Mouse (Mus musculus): Measurements from ENCODE around the gene Farsa. TPM values are rescaled to one million over a fixed set of nuclear protein-coding genes. Genes with fewer than 3 reads are reported as not detected.
A peak's percentile ranks its signal among the peaks of the same experiment; 100 is the strongest.

Farsa gene
- polyA plus RNA-seq, 1 experiment from 2014 or later: 112 TPM

DNA sequence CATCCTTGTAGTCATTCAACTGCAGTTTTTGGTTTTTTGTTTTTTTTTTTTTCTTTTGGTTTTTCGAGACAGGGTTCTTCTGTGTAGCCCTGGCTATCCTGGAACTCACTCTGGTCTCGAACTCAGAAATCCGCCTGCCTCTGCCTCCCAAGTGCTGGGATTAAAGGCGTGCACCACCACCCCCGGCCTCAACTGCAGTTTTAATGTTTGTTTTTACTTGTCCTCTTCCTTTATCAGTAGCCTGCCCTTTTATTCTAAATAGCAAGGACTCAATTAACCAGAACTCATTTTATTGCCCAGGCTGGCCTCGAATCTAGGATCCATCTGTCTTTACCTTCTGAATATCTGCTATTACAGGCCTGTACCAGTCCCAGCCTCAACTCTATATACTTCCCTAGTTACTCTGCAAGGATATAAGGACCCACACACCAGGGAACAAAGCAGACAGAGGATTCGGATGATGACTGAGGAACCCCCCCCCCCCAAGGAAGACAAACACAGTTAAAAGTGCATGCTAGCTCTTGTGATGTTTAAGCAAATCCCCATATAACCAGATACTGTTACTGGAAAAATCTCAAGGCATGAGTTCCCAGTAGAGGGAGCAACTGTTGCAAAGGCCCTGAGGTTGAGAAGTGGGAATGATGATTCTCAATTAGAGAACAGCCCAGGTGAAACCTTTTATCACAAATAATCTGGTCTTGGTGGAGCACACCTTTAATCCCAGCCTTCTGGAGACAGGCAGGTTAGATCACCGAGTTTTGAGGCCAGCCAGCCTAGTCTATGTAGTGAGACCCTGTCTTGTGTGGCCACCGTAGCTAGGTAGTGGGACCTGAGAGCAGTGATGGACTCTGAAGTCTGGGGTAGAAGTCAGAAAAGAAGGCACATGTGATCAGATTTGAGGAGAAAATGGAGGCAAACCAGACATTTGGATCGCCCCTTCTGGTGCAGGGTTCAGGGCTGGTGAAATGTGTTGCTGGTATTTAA is 23.7 kb upstream of the Farsa start:
- Histone ChIP-seq H3K4me3 (ENCODE audit: low read length) (peak overlapping the region; percentile 82), H3K4me2 (ENCODE audit: low read length) (peak overlapping the region; percentile 64), H3K4me1 (ENCODE audit: control insufficient read depth, insufficient read depth, low read depth, low read length) (peaks cover 28% of the 10 kb centered on the region), H3K36me3 (ENCODE audit: control insufficient read depth, insufficient read depth, low read length) (peaks cover 29% of the 10 kb centered on the region), H3K27ac (ENCODE audit: low read depth, low read length) (peak overlapping the region; percentile 94), H3K9me3 (ENCODE audit: control insufficient read depth, low read length) (no peaks in the 10 kb centered on the region), H3K9ac (ENCODE audit: low read depth, low read length) (peak overlapping the region; percentile 97), H3K27me3 (replicated peaks; ENCODE audit: control insufficient read depth, insufficient read depth, low read length) (no peaks in the 10 kb centered on the region)
- 72% methylated on average over 10 of the region's 10 CpGs for WGBS
- no peak for ATAC-seq

DNA sequence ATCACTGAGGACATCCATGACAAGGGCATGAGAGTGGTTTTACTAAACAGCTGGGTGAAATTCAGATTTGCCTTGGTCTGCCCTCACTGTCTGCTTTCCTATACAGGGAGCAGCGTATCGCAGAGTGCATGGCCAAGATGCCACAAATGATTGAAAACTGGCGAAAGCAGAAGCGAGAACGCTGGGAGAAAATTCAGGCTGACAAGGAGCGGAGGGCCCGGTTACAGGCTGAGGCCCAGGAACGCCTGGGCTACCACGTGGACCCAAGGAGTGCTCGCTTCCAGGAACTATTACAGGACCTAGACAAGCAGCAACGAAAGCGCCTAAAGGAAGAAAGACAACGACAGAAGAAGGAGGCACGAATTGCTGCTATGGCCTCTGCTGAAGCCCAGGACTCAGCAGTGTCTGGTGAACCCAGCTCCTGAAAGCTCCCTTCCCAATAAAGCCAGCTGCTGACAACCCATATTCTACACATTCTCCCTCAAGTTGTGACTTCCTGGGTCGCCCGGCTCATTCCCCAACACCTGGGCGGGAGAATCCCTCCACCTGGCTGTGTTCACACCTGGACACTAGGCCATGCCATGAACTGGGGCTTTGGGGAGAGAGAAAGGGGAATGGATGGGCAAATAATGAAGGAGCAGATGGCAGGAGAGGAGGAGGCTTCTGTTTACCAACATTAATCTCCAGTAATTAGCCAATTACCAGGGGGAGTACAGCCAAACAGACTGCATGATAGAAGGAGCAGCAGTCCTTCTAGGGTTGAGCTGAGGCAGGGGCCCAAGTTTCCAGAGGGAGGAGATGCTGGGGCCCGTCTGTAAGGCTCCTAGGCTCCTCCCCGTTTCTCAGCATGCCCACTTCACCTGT is 22.6 kb upstream of the Farsa start:
- Histone ChIP-seq H3K9ac (ENCODE audit: low read depth, low read length) (no peak overlapping the region), H3K4me3 (ENCODE audit: low read length) (no peak overlapping the region), H3K36me3 (ENCODE audit: control insufficient read depth, insufficient read depth, low read length) (peaks cover 34% of the 10 kb centered on the region), H3K9me3 (ENCODE audit: control insufficient read depth, low read length) (no peaks in the 10 kb centered on the region), H3K4me1 (ENCODE audit: control insufficient read depth, insufficient read depth, low read depth, low read length) (peaks cover 30% of the 10 kb centered on the region), H3K27me3 (replicated peaks; ENCODE audit: control insufficient read depth, insufficient read depth, low read length) (no peaks in the 10 kb centered on the region), H3K4me2 (ENCODE audit: low read length) (no peak overlapping the region; the same call in 1 of the 2 replicates), H3K27ac (ENCODE audit: low read depth, low read length) (peak overlapping the region; percentile 75)
- peak; percentile 45 for ATAC-seq
- 73% methylated on average over 19 of the region's 19 CpGs for WGBS

DNA sequence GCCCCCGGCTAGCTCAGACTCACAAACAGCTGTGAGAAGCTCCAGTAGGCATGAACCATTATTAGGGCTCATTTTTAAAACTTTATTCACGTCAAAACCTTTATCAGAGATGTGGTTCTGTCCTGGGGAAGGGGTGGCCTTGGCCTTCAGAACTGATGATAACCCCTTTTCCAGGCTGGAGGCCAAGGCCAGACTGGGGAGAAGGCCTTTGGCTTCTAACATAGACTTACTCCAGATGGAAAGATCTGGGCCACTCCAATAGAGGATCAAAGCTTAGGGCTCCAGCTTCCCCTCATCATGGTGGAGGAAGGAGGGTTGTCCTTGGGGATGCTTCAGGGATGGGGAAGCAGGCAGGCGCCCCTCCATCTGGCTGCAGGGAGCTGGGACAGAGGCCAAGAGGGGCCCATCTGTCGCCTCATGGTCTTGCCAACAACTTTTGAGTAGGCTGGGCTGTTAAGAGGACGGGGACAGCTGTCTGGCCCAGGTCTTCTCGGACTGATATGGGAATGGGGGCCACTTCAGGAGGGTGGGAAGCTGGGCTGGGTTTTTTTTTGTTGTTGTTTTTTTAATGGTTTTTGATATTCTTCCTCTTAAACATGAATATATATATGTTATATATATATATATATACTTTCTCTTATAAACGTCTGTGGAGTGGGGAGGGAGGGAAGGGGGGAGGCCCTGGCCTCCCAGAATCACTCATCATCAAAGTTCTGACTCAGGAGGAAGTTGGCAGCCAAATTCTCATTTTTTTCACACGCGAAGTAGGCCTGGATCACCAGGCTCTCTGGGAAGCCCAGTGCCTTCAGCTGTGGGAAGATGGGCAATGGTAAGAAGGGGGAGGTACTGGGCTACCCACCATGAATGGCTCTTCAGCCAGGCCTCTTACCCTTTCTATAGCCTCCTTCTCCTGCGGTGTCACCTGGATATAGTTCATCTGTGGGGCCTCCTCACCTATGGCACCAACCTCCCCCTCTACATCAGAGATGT is 21.6 kb upstream of the Farsa start:
- H3K27ac ChIP-seq (ENCODE audit: low read depth, low read length): peak overlapping the region; percentile 75
- WGBS: 56% methylated on average over 10 of the region's 10 CpGs
- H3K4me1 ChIP-seq (ENCODE audit: control insufficient read depth, insufficient read depth, low read depth, low read length): peaks cover 37% of the 10 kb centered on the region
- peak; percentile 31 for ATAC-seq
- H3K4me3 ChIP-seq (ENCODE audit: low read length): no peak overlapping the region
- H3K4me2 ChIP-seq (ENCODE audit: low read length): no peak overlapping the region; the same call in 1 of the 2 replicates
- H3K9ac ChIP-seq (ENCODE audit: low read depth, low read length): no peak overlapping the region
- H3K9me3 ChIP-seq (ENCODE audit: control insufficient read depth, low read length): no peaks in the 10 kb centered on the region
- H3K36me3 ChIP-seq (ENCODE audit: control insufficient read depth, insufficient read depth, low read length): peaks cover 34% of the 10 kb centered on the region
- H3K27me3 ChIP-seq (replicated peaks; ENCODE audit: control insufficient read depth, insufficient read depth, low read length): no peaks in the 10 kb centered on the region

DNA sequence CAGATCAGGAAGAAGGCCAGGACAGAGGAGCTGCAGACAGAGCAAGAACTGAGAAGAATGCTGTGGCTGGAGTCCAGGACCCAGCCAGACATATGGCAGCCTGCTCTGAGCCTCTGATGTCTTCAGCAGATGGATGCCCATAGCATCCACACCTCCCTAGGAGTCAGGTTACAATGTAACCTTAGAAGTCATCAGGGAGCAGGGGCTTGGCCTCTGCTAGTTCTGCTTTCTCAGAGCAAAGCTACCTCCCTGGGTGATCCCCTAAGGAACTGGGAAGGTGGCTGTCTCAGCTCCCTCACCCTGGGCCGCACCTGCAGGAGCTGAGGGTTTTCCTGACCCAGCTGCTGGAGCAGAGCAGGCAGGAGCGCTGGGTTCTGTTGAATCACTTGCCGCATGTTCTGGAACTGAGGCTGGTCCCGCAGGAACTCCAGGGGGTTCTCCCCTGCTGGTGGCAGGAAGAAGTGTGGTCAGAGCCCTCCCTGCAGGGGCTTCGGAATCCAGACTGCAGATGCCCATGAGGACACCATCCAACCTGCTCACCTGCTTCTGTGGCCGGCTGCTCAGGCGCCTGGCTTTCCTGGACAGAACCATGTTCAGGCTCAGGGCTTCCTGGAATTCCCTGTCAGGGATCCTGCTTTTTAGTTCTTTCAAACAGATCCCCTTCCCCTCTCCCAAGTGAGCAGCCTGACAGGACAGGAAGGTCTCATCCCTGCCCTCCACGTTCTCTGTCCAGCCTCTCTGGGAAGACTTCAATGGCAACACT is 19.5 kb upstream of the Farsa start:
- no peaks in the 10 kb centered on the region for H3K27me3 ChIP-seq (replicated peaks; ENCODE audit: control insufficient read depth, insufficient read depth, low read length)
- no peak for ATAC-seq
- peaks cover 45% of the 10 kb centered on the region for H3K36me3 ChIP-seq (ENCODE audit: control insufficient read depth, insufficient read depth, low read length)
- no peak overlapping the region for H3K4me2 ChIP-seq (ENCODE audit: low read length)
- H3K9ac ChIP-seq (ENCODE audit: low read depth, low read length): no peak overlapping the region
- H3K4me1 ChIP-seq (ENCODE audit: control insufficient read depth, insufficient read depth, low read depth, low read length): peaks cover 37% of the 10 kb centered on the region
- no peak overlapping the region for H3K4me3 ChIP-seq (ENCODE audit: low read length)
- 73% methylated on average over 8 of the region's 8 CpGs for whole genome bisulfite sequencing
- H3K27ac ChIP-seq (ENCODE audit: low read depth, low read length): no peak overlapping the region
- no peaks in the 10 kb centered on the region for H3K9me3 ChIP-seq (ENCODE audit: control insufficient read depth, low read length)

DNA sequence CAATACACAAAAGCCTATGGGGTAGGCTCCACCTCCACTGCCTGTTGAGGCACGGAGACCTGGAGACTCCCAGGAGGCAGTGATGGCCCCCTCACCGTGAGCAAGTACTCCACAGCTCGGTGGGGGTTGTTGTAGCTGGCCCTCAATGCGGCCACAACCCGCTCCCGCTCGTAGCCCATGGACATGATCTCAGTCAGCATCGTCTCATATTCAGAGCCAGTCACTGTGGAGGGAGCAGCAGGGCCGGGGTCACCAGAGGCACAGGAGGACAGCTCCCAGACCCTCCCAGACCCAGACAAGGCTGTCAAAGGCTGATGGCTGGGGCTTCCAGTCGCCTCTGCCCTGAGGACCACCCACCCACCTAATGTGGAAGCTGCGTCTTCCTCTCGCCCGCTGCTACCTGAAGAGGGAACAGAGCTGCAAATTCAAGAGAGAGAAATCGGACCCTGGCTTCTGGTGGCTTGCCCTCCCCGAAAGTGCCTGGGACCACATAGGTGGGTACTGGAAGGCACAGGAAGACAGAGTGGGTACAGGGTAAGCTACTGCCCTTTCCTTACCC is 18.8 kb upstream of the Farsa start:
- Histone ChIP-seq H3K27ac (ENCODE audit: low read depth, low read length) (no peak overlapping the region), H3K4me3 (ENCODE audit: low read length) (no peak overlapping the region), H3K27me3 (replicated peaks; ENCODE audit: control insufficient read depth, insufficient read depth, low read length) (no peaks in the 10 kb centered on the region), H3K4me1 (ENCODE audit: control insufficient read depth, insufficient read depth, low read depth, low read length) (peaks cover 34% of the 10 kb centered on the region), H3K9me3 (ENCODE audit: control insufficient read depth, low read length) (no peaks in the 10 kb centered on the region), H3K4me2 (ENCODE audit: low read length) (no peak overlapping the region), H3K9ac (ENCODE audit: low read depth, low read length) (no peak overlapping the region), H3K36me3 (ENCODE audit: control insufficient read depth, insufficient read depth, low read length) (peaks cover 52% of the 10 kb centered on the region)
- ATAC-seq: no peak
- 81% methylated on average over 15 of the region's 15 CpGs for WGBS

DNA sequence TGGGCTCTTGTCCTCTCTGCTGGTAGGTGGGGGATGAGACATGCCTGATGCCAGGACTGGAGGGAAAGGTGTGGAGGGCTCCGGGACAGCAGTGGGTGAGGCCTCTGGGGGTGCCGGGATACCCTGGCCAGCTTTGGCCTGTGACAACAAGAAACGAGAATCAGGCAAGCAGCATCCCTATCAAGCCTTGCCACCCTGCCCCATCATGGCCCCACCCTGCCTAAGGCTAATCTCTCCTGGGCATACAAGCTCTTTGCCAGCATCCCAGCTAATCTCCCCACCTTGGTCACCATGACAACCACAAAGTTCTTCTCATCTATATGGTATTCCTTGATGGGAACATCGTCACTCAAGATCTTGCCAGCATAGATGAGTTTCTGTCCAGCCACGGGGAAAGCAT is 18.3 kb upstream of the Farsa start:
- H3K9me3 ChIP-seq (ENCODE audit: control insufficient read depth, low read length): no peaks in the 10 kb centered on the region
- no peak overlapping the region for H3K9ac ChIP-seq (ENCODE audit: low read depth, low read length)
- ATAC-seq: no peak
- no peak overlapping the region for H3K27ac ChIP-seq (ENCODE audit: low read depth, low read length)
- H3K36me3 ChIP-seq (ENCODE audit: control insufficient read depth, insufficient read depth, low read length): peaks cover 57% of the 10 kb centered on the region
- no peak overlapping the region for H3K4me2 ChIP-seq (ENCODE audit: low read length)
- no peaks in the 10 kb centered on the region for H3K27me3 ChIP-seq (replicated peaks; ENCODE audit: control insufficient read depth, insufficient read depth, low read length)
- H3K4me1 ChIP-seq (ENCODE audit: control insufficient read depth, insufficient read depth, low read depth, low read length): peaks cover 32% of the 10 kb centered on the region
- H3K4me3 ChIP-seq (ENCODE audit: low read length): no peak overlapping the region
- 75% methylated on average over 5 of the region's 5 CpGs for WGBS

DNA sequence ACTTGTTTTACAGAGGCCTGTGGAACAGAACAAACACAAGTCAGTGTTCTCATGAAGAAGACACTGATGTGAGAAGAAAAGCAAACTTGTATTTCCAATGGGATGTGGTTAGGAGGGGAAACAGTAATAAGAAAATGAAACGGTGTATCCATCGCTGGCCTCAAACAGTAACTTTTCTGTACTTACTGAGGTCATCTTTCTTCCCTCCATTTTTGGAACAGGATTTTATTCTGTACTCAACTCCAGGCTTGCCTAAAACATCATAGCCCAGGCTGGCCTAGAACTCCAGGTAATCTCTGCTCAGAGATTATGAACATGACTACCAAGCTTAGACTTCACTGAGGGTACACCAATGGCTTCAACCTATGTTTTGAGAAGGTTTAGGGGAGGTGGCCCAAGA is 17.4 kb upstream of the Farsa start:
- peak overlapping the region; percentile 90 for H3K4me3 ChIP-seq (ENCODE audit: low read length)
- H3K4me2 ChIP-seq (ENCODE audit: low read length): peak overlapping the region; percentile 72
- no peak for ATAC-seq
- no peaks in the 10 kb centered on the region for H3K9me3 ChIP-seq (ENCODE audit: control insufficient read depth, low read length)
- H3K27ac ChIP-seq (ENCODE audit: low read depth, low read length): 0 out of 2 replicates have a peak overlapping the region, but pooled peaks have one; percentile 44
- H3K9ac ChIP-seq (ENCODE audit: low read depth, low read length): peak overlapping the region; percentile 92; the same call in 1 of the 2 replicates
- peaks cover 29% of the 10 kb centered on the region for H3K4me1 ChIP-seq (ENCODE audit: control insufficient read depth, insufficient read depth, low read depth, low read length)
- no peaks in the 10 kb centered on the region for H3K27me3 ChIP-seq (replicated peaks; ENCODE audit: control insufficient read depth, insufficient read depth, low read length)
- WGBS: 94% methylated on average over 2 of the region's 2 CpGs
- peaks cover 57% of the 10 kb centered on the region for H3K36me3 ChIP-seq (ENCODE audit: control insufficient read depth, insufficient read depth, low read length)

DNA sequence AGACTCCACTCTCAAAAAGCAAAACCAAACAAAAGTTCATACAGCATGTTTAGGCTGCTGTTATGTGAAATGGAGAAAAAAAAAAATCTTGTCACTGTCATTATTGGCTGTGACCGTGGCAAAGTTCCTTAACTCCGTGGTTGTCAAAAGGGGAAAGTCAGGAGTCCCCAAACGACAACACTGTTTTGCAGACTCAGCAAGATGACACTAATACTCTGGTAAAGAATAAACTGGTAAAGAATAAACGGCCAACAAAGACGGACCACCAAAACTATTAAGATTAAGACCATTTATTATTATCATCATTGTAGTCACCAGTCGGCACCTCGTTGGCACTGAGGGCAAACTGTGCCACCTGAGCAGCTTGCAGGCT is 16.9 kb upstream of the Farsa start:
- peak overlapping the region; percentile 91 for H3K27ac ChIP-seq (ENCODE audit: low read depth, low read length)
- H3K9ac ChIP-seq (ENCODE audit: low read depth, low read length): peak overlapping the region; percentile 92
- peaks cover 29% of the 10 kb centered on the region for H3K4me1 ChIP-seq (ENCODE audit: control insufficient read depth, insufficient read depth, low read depth, low read length)
- no peak for ATAC-seq
- H3K4me3 ChIP-seq (ENCODE audit: low read length): peak overlapping the region; percentile 90
- under 1% methylated on average over 7 of the region's 7 CpGs for WGBS
- peak overlapping the region; percentile 72 for H3K4me2 ChIP-seq (ENCODE audit: low read length)
- H3K36me3 ChIP-seq (ENCODE audit: control insufficient read depth, insufficient read depth, low read length): peaks cover 58% of the 10 kb centered on the region
- no peaks in the 10 kb centered on the region for H3K9me3 ChIP-seq (ENCODE audit: control insufficient read depth, low read length)
- H3K27me3 ChIP-seq (replicated peaks; ENCODE audit: control insufficient read depth, insufficient read depth, low read length): no peaks in the 10 kb centered on the region

All from hindbrain, embryonic 16.5 days (tissue).